Mouse (Mus musculus) embryo, embryonic 11 days (tissue): ENCODE measurements at regions not wholly inside any gene's neighbourhood (a gene's known extent, or its start where the extent isn't known, plus 50 kb on each side); places are given as distances from the start of the nearest gene placed in this dataset.

ENCODE experiments used
- DNase-seq: peaks from one replicate; pipeline ENCODE4 v3.0.0-alpha.2; 2015

DNA sequence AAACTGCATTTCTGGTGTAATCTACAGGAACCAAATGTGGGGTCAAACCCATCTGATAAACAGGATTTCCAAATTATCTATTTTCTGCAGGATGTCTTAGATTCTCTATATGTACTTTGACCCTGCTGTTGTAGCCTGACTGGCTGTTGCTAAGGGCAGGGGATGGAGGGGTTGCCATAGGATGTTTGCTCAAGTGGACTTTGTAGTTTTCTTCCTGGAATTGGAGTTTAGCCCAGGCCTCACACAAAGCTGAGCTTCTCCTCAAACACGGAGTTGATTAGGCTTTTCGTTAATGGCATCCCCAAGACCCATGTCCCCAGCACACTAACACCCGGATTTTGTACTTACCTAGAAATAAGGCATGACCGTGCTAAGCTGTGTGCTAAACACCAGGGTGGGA, 173.3 kb downstream of the Atp23 start:
- DNase-seq = no peak

DNA sequence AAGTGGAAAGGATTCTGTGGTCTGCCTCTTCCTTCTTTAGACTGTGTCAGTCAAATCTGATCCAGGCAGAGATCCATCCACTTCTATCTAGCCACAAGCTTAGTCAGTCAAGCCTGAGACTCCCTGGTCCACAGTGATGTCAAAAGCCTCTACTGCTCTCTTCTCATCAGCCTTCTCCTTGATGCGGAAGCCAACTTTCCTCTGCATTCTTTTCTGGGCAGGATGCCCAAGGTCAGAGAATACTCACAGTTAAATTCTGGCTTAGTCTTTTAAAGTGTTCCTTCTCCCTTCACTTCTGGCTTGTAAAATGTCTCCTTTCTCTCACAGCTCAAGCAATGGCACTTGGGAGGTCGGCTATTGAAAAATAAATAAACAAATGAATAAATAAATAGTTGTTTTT, 183.2 kb downstream of the Atp23 start:
- no peak for DNase-seq

DNA sequence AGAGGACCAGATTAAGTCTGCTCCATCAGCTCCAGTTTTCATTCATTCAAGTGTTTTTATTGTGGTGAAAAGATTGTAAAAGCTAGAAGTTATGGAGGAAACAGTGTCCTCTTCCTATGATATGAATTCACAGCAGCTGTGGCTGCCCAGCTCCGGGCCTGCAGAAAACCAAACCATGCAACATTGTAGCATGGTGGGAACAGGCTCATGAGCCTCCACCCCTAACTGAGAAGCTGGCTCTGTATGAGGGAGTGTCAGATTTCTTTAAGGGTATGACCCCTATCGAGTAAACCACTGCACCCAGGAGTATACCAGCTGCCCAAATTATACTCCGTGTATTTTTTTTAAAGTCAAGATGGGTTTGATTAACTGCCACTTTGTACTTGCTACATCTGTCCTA, 189.4 kb downstream of the Atp23 start:
- peak; percentile 20 for DNase-seq

DNA sequence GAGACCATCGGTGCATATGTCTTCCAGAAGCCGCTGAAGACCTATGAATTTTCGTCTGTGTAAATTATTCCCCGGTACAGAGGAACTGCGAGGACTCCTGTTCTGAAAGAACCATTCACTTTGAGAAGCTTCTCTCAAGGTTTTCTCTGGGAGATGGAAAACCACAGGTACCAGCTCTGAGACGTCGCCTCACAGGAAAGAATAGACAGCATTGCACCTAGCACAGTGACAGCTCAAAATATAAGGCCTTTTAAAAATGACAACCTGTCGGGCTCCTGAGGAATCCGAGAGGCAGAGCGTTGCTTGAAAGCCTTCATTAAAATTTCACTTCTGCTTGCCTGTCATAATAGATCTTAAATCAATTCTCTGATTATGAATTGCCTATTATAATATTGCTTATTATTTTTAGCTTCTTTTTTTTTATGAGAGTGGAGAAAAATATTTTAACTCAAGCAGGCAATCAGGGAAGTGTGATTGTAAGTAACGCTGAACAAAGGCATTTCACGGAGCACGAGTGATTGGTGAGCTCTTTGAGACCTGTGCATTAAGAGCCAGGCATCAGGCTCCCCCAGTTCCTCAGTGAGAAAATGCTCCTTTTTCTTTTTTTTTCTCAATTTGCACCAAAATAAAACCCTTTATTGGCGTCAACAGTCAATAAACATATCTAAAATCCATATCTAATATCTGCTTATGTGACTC, 191.8 kb downstream of the Atp23 start:
- DNase-seq = no peak

DNA sequence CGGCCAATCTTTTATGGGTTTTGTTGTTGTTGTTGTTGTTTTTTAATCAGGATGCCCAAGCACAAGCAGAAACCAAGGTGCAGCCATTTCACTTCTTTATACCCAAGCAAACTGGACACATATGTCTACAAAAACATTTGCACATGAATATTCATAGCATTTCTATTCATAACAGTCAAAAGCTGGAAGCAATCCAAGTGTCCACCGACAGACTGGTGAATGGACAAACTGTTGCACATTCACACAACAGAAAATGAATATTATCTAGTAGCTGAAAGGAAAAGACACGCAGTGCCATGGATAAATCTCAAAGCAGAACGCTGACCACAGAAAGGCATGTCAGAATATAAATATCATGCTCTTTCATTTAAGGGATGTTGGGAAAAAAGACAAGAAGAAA, 192.4 kb downstream of the Atp23 start:
- DNase-seq = no peak

DNA sequence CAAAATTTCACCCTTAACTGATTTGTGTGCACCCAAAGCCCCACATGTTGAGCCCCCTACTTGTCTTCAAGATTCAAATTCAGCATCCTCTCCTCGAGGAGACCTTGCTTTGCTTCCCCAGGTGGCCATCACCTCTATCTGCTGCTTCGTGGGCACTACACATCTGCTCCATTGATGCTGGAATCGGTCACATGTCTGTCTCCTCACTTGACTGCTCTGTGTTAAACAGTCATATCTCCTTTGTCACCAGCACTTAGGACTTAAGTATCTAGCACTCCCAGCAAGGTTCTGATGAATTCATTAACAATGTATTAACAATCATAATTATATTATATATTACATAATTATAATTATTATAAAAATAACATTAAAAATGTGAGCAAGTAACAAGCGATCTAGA, 192.9 kb downstream of the Atp23 start:
- no peak for DNase-seq

DNA sequence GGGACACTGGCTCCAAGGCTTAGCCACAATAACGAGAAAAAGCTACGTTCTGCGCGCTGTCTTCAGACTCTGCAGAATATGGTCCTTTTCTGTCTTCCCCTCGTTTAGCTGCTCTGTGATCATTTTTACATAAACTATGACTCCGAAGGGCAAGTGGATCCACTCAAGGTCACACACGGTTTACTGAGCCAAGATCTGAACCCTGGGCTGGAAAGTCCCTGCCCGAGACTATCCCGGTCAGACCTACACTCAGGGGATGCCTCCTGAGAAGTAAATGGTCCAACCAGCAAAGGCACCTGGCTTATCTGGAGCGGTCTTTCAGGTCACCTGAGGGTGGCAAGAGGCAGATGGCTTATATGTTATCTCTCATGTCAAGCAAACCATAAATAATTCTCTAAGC, 204.1 kb downstream of the Atp23 start:
- no peak for DNase-seq

DNA sequence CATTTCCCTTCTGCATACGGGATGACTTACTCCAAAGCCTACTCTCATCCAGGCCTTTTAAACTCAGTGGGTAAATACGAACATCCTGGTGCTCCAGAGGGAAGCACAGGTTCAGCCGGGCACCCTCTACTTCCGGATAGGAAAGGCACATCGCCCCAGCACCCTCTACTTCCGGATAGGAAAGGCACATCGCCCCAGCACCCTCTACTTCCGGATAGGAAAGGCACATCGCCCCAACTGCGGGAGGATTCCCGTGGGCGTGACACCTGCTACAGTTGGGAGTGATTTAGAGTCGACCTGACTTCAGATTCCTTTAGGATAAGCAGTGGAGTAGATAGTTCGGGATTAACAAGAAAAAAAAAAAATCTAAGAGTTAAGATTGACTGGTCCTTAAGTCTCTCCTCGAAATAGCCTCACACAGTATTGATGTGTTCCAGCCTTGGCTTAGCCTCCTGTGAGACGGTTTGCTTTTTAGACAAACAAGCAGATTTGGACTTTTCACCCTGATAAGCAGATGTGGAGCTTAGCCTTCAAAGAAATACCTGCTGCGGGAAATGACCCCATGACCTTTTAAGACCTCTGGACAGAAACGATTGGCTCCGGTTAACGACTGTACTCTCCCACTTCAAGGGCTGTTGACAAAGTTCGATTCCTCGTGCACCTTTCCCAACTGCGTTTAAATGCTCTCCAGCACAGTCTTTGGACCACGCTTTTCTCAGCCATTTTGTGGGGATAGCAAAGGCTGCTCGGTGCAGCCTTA, 210.1 kb downstream of the Atp23 start:
- no peak for DNase-seq

DNA sequence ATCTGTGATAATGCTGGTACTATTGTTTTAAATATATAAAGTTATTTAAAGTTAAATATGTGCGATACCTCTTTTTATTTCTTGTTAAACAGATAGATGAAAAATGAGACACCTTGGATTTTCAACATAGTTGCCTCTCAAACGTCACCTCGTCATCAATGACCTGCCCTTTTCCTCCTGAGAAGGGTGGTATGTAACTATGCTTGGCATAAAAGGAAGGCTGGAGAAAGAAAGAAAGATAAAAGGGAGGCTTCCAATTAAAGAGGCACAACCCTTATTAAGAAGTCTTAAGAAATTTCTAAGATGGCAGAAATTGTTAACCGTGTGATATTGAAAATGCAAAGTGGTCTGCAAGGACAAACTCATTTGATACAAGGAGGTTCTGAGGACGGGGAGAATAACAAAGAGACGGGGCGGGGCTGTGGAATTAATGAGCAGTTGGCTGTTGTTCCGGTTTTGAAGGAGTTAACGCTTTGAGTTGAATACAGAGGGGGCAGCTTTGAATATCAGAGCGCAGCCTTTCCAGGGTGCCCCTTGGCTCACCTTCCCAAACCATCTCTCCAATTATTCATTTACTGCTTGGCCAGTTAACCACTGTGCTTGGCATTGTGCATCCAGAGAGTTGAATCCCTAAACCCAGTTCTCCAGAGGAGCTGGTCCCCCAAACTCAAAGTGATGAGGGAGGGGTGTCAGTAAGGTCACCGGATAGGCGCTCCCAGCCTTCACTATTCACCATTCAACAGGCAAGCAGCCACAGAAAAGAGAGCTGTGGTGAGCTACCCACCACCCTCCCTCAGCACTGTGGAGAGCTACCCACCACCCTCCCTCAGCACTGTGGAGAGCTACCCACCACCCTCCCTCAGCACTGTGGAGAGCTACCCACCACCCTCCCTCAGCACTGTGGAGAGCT, 220.6 kb downstream of the Atp23 start:
- peak; percentile 52 for DNase-seq

DNA sequence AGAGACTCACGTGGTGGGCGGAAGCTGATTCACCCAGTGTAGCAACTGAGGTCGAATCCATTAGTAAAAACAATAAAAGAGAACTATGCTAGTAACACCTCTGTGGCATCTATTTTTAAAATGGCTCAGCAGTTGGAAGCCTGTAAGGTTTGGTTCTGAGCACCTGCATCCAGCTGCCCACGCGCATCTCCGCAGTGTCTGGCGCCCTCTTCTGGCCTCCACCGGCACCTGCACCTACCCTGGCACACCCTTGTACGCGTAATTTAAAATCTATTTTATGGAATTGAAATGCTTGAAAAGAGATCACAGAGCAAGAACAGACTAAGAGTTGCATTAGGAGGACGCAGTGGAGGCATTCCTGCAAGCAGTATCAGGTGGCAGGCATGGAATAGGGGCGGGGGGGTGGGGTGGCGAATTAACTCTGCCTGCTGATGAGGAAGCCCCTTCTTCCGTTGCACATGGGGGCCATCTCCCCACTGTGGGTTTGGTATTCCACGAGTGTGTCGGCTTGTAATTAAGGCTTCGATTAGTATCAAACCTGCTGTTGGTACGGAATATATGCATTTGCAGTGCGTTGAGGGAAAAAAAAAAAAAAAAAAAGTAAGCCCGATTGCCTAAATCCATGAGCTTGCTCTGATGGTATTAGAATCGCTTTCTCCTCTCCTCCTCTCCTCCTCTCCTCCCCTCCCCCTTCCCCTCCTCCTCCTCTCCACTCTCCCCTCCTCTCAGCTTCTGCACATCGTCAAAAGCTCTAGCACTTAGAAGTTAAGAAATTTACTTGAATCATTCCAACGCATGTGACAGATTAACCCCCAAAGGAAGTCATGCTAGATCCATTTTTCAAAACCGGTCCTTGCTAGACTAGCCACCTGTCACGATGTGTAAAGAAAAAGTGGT, 221.7 kb downstream of the Atp23 start:
- no peak for DNase-seq

DNA sequence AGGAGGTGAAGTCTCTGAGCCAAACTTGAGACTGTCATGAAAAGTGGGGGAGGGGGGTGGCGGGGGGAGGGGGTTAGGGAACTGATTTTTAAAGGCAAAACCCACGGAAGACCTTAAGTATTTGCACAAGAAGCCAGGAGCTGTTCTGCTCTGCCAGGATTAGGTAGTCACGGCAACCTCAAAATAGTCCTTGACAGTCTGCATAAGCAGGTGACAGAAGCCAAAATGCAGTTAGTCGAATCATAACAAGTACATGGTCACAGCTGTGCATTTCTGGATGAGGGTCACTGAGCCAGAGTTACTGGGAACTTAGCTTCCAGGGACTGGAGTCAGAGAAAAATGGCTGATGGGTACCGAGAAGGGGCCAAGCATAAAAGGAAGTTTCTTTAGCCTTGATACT, 227.7 kb downstream of the Atp23 start:
- no peak for DNase-seq

DNA sequence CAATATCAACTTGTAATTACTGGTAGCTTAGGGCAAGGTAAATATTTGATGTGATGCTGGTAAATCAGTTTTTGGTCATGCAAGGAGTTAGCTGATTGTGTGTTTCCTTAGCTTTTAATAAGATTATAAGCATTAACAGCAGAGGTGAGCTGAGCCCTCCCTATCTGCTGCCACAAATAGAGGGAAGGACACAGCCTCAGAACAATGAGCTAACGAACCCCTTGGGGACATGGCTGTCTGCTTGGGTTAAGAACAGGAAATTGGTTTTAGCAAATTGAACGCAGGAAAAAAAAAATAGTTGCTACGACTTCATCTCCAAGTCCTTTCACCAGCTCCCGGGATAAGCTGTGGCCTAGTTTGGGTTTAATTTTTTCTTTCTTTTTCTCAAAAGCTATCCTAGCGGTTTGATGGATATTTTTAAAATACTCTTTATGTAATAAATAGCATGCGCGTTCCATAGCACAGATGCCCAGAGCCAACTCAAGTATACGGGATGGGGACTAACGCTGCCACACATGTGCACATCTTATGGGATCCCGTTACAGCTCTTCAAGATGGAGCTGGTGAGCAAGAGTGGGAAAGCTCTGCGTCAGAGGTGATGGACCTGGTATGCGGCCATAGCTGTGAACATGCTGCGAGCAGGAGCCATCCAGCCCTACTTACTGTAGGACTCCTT, 236.6 kb downstream of the Atp23 start:
- no peak for DNase-seq

DNA sequence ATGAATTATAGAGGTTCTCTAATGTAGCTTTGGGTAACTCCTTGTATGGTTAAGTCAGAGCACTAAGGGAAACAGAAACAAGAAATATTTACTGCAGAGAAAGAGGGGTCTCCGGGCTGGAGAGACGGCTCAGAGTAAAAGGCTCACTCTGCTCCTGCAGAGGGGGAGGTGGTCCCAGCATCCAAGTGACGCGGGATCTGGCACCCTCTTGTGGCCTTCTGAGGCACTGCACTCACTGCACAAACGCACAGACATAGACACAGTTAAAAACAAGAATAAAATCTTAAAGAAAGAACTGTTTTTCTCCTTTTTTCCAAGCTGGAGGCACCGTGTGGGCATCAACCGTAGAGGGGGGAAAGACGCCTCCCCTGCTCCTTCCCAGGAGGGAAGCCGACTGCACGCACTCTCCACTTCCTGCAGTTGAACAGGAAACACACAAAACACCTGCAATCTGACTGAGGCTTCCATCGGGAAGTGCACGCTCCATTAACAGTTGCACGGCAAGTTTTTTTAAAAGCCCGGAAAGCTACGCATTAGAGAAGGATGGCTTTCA, 237.6 kb downstream of the Atp23 start:
- DNase-seq = no peak

DNA sequence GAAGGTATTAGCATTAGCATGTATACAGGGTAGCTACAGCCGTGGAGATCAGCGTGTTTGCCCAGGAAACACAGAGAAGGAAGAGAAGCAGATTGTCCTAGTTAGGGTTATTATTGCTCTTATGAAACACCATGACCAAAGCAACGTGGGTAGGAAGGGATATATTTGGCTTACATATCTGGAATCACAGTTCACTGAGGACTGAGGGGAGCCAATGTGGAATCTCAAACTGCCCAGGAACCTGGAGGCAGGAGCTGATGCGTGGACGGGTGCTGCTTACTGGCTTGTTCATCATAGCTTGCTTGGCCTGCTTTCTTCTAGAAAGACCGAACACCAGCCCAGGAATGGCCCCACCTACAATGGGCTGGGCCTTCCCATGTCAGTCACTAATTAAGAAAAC, 238.4 kb downstream of the Atp23 start:
- DNase-seq = no peak

DNA sequence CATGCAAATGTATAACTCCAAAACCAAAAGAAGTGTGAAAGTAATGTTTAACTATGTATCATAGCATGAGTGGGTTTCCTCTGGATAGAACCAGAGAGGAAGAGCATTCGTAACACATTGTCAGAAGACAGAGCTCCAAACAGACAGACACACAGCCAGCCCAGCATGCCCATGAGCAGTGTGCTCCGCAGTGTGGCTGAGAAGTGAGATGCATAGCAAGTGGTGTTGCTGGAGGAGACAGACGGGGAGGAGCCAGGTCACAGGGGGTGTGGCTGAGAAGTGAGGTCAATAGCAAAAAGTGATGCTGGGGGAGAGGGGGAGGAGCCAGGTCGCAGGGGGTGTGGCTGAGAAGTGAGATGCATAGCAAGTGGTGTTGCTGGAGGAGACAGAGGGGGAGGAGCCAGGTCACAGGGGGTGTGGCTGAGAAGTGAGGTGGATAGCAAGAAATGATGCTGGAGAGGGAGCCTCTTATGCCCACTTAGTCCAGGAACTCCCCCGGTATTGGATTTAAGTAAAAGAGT, 240.0 kb downstream of the Atp23 start:
- no peak for DNase-seq

DNA sequence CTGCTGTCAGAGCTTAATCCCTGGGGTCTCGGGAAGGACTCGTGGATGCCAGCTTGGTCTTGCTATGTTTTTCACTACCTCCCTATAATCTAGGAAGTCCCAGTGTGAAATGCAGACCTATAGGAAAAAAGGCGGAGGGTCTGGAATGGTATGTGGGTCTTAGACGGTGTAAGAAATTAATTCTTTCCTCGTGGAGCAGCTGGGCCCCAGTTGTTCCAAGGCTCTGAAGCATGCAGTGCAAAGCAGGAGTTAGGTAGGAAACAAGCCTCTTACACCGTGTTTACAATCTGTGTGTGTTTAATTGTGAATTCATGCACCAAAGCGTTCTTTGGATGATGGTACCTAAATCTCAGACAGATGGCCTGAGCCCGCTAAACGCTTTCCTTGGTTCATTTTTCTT, 241.1 kb downstream of the Atp23 start:
- no peak for DNase-seq

DNA sequence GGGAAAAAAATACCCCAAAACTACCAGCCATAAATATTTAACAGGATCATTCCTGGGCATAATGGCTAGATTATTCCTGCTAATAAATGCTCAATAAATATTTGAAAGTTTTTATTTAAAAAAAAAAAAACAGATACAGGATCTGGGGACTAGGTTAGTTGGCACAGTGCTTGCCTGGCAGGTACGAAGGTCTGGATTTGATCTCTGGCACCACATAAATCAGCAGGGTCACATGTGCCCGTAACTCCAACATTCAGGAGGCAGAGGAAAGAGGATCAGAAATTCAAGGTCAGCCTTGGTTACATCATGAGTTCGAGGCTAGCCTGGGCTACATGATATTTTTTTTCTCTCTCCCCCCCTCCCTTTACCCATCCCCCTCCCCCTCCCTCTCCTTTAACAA, 248.5 kb downstream of the Atp23 start:
- no peak for DNase-seq

DNA sequence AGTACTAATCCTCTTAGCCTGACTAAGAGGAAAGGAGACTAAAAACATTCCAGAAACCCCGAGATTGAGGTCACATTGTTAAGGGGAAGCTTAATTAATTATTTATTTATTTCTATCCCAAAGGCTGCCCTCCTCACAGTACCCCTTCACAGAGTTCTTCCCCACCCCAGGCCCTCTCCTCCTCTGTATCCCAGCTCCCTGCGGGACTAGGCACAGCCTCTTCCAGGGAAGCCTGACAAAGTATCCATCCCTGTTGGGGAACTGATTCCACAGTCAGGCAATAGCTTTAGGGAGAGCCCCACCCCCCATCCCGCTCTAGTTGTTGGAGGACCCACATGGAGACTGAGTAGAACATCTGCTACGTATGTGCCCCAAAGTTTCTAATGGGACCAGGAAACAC, 254.6 kb downstream of the Atp23 start:
- no peak for DNase-seq

DNA sequence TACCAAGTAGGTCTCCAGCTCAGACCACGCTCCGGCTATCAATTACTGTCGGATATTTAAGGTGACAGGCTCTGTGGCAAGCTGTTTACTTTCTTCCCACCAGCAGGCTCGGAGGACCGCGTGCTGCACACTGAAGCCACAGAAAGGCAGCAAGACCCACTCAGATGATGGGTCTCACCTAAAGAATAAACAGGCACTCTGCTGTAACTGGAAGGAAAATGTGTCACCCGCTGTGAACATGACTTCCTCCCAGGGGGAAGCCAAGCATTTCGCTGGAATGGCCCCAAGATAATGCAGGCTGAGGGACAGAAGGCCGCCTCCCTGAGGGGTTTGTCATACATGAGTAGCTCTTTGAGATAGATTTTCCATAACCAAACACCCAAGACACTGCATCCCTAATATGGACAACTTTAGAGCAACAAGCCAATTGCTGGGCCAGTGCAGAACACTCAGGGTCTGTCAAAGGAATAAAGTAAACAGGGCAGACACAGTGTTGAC, 259.3 kb downstream of the Atp23 start:
- peak; percentile 34 for DNase-seq

DNA sequence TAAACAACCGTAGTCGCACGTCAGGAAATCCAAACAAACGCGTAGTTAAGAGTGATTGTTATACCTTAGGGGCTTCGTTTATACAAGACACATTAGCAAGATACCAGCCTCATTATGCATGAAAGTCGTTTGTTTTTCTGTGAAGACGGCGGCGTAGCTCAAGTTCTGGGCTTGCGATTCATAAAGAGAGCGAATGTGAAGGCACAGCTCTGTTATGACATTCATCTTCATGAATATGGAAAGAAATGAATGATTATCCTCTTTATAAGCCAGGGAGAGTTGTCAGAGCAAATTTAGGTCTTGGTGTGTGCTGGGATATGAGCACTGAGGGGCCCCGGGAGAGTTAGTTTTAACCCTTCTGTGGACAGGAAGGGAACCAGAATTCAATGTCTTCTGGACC, 266.4 kb downstream of the Atp23 start:
- DNase-seq = no peak

DNA sequence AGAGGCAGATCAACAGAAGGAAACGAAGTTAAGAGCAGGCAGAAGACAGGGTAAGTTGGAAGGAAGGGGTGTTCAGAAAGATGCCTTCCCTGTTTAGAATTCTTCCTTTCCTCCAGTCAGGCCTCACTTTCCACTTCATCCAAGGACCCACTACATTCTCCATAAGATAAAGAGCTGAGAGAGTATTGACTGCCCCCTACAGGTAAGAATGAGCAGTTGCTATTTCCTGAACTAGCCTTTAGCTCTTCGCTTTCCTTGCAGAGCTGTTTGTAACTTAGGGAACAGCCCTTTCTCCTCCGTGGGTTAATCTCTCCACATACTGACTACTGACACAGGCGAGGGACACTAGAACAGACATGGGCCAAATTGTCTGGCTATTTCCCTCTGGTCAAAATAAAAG, 273.1 kb downstream of the Atp23 start:
- DNase-seq = peak; percentile 20
